Mouse (Mus musculus): ENCODE results near the gene Sult2a1. TPM values are rescaled to one million over a fixed set of nuclear protein-coding genes. Genes with fewer than 3 reads are reported as not detected.
"Not testable (repeated sequence)": the region's sequence is repeated elsewhere in the genome, so short reads cannot be mapped to it uniquely, and the experiment has no call there.

Gene Sult2a1
- not detected in 2 replicates for polyA plus RNA-seq (2015; fragmentation: Nextera tagmentation; extraction: Ambion mirVana)

DNA sequence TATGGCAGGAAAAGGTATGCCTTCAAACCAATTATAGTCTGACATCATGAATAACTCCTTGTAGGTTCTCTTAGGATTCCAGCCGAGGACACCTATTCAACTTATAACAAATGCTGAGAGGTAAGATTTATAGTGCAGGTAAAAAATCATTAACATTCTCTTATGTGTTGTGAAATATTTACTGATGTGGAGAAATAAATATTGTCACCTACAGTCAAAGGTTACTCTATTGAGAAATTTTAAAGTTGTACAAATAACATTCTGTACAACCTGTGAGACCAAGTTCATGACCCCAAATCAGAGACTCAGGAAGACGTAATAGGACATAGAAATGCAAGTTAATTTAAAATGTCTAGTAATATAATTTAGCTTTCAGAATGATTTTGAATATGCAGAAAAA, at the start of gene Sult2a1:
Gene Sult2a1, minus strand, starts transcription at position 101 of the 400 bp plus-strand sequence.
- not testable (repeated sequence) for H3K27ac ChIP-seq (ENCODE audit: low read length); H3K4me1 ChIP-seq (ENCODE audit: control insufficient read depth, insufficient read depth, low read length); H3K27me3 ChIP-seq (ENCODE audit: control insufficient read depth, insufficient read depth, low read length); H3K4me2 ChIP-seq (ENCODE audit: low read depth, low read length); H3K36me3 ChIP-seq (ENCODE audit: control insufficient read depth, insufficient read depth); H3K9ac ChIP-seq (ENCODE audit: low read length); ATAC-seq (replicated peaks; ENCODE audit: extremely low read depth, insufficient read depth, low FRiP score); H3K4me3 ChIP-seq (ENCODE audit: low read length); H3K9me3 ChIP-seq (replicated peaks; ENCODE audit: control insufficient read depth, low read length)
- 69% methylated on average over 1 of the region's 2 CpGs for WGBS

DNA sequence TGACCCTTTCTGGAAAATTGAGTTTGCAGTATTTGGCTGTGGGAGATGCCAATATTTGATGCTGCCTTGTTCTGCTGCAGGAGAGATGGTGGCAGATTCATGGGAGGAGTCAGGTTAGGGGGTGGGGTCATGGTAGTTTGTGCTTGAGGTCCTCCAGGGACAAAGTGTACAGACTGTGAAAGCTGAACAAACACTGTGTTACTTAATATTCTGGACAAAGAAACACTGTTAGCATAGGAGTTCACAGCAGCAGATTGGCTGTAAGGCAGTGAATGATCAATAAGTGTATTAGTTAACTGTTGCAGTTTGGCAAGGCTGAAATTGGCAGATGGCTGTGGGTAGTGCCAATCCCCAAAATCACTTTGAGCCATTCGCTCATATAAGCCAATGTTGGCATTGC, 23.3 kb downstream of the Sult2a1 start:
- whole genome bisulfite sequencing = 75% methylated on average over 1 of the region's 1 CpGs
- H3K4me1 ChIP-seq (ENCODE audit: control insufficient read depth, insufficient read depth, low read length) = no peaks in the 10 kb centered on the region
- no peaks in the 10 kb centered on the region for H3K36me3 ChIP-seq (ENCODE audit: control insufficient read depth, insufficient read depth)
- ATAC-seq (replicated peaks; ENCODE audit: extremely low read depth, insufficient read depth, low FRiP score) = no peak
- no peak overlapping the region for H3K4me3 ChIP-seq (ENCODE audit: low read length)
- H3K9me3 ChIP-seq (replicated peaks; ENCODE audit: control insufficient read depth, low read length) = peaks cover 6% of the 10 kb centered on the region
- H3K9ac ChIP-seq (ENCODE audit: low read length) = no peak overlapping the region
- no peaks in the 10 kb centered on the region for H3K27me3 ChIP-seq (ENCODE audit: control insufficient read depth, insufficient read depth, low read length)
- H3K27ac ChIP-seq (ENCODE audit: low read length) = no peak overlapping the region
- H3K4me2 ChIP-seq (ENCODE audit: low read depth, low read length) = no peak overlapping the region

Other genes starting within 250 kb of the Sult2a1 start
- not detected in 2 replicates for gene Sult2a5, start 213.4 kb downstream of the Sult2a1 start, polyA plus RNA-seq (2015; fragmentation: Nextera tagmentation; extraction: Ambion mirVana)
- not detected in 2 replicates for gene Sult2a2, start 103.9 kb downstream of the Sult2a1 start, polyA plus RNA-seq (2015; fragmentation: Nextera tagmentation; extraction: Ambion mirVana)
- gene Sult2a4, start 152.2 kb upstream of the Sult2a1 start, polyA plus RNA-seq (2015; fragmentation: Nextera tagmentation; extraction: Ambion mirVana) = not detected in 2 replicates

Data from heart, embryonic 16.5 days (tissue).